Mouse (Mus musculus): ENCODE measurements at regions not wholly inside any gene's neighbourhood (a gene's known extent, or its start where the extent isn't known, plus 50 kb on each side); places are given as distances from the start of the nearest gene placed in this dataset.

- DNase-seq (ENCODE audit: low spot score in 2 of 2): no peak
These were observed 369.4 kb upstream of the Igbp1b start for GRCm38 (mm10) chr6:139027696-139028095.

DNA sequence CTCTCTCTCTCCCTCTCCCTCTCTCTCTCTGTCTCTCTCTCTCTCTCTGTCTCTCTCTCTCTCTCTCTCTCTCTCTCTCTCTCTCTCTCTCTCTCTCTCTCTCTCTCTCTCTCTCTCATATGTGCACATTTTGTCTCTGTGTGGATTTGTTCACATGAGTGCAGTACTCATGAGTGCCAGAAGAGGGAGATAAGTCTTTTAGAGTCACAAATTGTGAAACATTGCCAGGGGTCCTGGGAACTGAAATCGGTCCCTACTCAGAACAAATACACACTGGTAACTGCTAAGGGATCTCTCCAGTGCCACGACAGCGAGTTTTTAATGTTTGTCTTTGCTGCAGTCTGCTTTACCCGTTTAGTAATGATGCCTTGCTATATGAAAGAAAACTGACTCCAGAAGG is 356.2 kb upstream of the Igbp1b start:
- DNase-seq (ENCODE audit: low spot score in 2 of 2): no peak

DNA sequence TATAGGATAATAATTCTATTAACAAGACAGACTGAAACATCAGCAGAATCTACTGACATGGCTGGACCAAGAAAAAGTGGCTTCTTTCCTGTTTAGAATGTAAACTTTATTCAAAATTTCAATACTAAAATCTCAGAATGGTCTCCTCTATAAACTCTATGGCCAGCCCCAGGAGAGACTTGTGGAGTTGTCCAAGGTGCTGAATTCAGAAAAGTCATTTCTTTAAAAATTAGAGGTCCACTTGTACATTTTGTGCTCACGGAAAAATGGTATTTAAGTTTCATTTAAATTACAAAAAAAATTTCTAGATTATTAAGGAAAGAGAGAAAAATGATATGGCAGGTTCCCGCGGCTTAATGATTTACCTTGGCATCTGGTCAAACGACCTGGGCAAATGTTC is 352.2 kb upstream of the Igbp1b start:
- DNase-seq (ENCODE audit: low spot score in 2 of 2): no peak
